Mouse (Mus musculus) cerebellum, adult 11 months (tissue): ENCODE results near the gene Tlx2.

Source experiments
- DNase-seq: peaks from one replicate; pipeline ENCODE4 v3.0.0; 2022

Gene Tlx2

DNA sequence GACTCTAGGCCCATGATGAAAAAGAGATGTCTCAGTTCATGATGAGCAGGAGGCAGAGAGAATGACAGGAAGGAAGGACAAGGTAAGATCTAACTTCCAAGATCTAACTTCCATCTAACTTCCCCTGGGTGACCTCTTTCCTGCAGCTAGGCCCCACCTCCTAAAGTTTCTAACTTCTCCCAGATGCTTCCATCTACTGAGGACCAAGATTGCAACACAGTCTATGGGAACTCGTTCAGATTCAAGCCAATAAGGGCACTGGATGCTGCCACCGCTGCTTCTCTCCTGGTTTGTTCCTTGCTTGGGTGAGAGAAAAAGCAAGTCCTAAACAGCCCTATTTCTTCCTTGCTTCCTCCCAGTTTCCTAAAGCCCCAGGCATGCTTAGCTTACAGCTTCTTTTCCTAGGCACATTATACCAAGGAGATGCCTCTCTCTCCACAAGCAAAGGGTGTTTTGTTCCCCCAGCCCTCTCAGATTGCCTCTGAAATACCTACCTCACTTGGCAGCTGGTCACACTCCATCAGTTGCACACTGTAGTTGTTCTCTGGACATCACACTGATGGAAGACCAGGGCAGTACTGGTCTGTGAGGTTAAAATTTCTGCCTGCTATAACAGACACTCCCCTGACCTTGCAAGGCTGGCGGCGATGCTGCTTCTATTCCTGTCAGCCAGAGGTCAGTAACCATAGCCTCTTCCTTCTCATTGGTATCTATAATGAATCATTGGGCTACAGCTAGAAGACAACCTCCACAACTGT is 49.1 kb downstream of the Tlx2 start:
- no peak for DNase-seq

DNA sequence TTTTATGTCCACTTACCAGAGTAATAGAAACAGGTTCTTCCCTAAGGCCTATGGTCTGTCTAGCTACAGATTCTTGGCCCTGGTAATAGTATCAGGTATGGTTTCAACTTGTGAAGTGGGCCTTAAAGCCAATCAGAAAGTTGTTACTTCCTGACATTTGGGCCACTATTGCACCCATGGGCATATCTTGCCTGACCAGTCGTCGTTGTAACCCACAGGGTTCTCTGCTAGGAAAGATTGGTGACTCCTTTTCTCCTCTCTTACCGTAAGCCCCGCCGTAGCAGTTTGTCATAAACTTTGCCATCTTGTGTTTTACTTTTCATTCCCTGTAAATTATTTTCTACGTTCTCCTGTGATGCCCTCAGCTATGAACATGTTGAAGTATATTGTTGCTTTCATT is 50.0 kb downstream of the Tlx2 start:
- no peak for DNase-seq

GRCm38 (mm10) chr6:83019044-83019443 is 51.0 kb downstream of the Tlx2 start:
- no peak for DNase-seq
